Mouse (Mus musculus) C2C12 (cell line): ENCODE results near the gene Nrxn3.

Experiments used
- CEBPB ChIP-seq: IDR thresholded peaks from one replicate; pipeline ENCODE4 v1.6.1; 2011; ENCODE audit warnings: low read depth, mild to moderate bottlenecking, control low read depth, moderate library complexity
- CTCF ChIP-seq: IDR thresholded peaks from one replicate; pipeline ENCODE4 v1.5.1; 2011; ENCODE audit not compliant: control insufficient read depth, insufficient read depth, insufficient read length
- FOSL1 ChIP-seq: IDR thresholded peaks from one replicate; pipeline ENCODE4 v1.8.0; 2011; ENCODE audit warnings: mild to moderate bottlenecking, low read length; ENCODE audit not compliant: poor library complexity, insufficient read depth, severe bottlenecking
- MAX ChIP-seq: IDR thresholded peaks from one replicate; pipeline ENCODE4 v1.6.1; 2011; ENCODE audit warnings: mild to moderate bottlenecking, control low read depth
- MYOD1 ChIP-seq: IDR thresholded peaks from one replicate; pipeline ENCODE4 v1.6.1; 2011; ENCODE audit warnings: low read depth; ENCODE audit not compliant: control insufficient read depth, insufficient read length
- USF1 ChIP-seq: IDR thresholded peaks from one replicate; pipeline ENCODE4 v1.6.1; 2011; ENCODE audit warnings: low read depth, mild to moderate bottlenecking, control low read depth, moderate library complexity

- TF ChIP-seq MYOD1, result no peak
- TF ChIP-seq CTCF, result no peak
- no peak for TF ChIP-seq USF1
- no peak for TF ChIP-seq MAX
- no peak for TF ChIP-seq CEBPB
- no peak for TF ChIP-seq FOSL1
Observed at GRCm38 (mm10) chr12:88931713-88932112, 209.0 kb downstream of the Nrxn3 start.
